Mouse (Mus musculus) limb, embryonic 14.5 days (tissue): ENCODE results near the gene Babam2. TPM values are rescaled to one million over a fixed set of nuclear protein-coding genes. Genes with fewer than 3 reads are reported as not detected.

Source experiments
- ATAC-seq: fragments of 200-750 bp; cut with Nextera tagmentation; 2 replicates; pipeline ENCODE4 v1.8.0; 2017; ENCODE audit warnings: low read depth, moderate number of reproducible peaks, moderate TSS enrichment; ENCODE audit not compliant: low FRiP score
- DNase-seq: peaks from one replicate; pipeline ENCODE4 v3.0.0-alpha.2; 2015; ENCODE audit warnings: low spot score
- H3K27ac ChIP-seq: fragments of 300-500 bp; sonication (generic); replicated peaks from 2 replicates; pipeline ENCODE4 v1.5.1; 2014; ENCODE audit warnings: low read depth, mild to moderate bottlenecking, low read length, moderate library complexity, mixed read lengths
- H3K27me3 ChIP-seq: fragments of 300-500 bp; sonication (generic); 2 replicates; pipeline ENCODE4 v1.6.1; 2014; ENCODE audit warnings: low read length, mixed read lengths; ENCODE audit not compliant: control insufficient read depth, insufficient read depth
- H3K36me3 ChIP-seq: fragments of 300-500 bp; sonication (generic); 2 replicates; pipeline ENCODE4 v1.6.1; 2014; ENCODE audit warnings: mild to moderate bottlenecking, low read length, moderate library complexity, mixed read lengths; ENCODE audit not compliant: control insufficient read depth, insufficient read depth
- H3K4me1 ChIP-seq: fragments of 300-500 bp; sonication (generic); 2 replicates; pipeline ENCODE4 v1.6.1; 2014; ENCODE audit warnings: antibody characterized with exemption, low read length, mixed read lengths; ENCODE audit not compliant: control insufficient read depth, insufficient read depth
- H3K4me2 ChIP-seq: fragments of 300-500 bp; sonication (generic); replicated peaks from 2 replicates; pipeline ENCODE4 v1.6.1; 2014; ENCODE audit warnings: low read depth, mild to moderate bottlenecking, low read length, moderate library complexity; ENCODE audit not compliant: severe bottlenecking
- H3K4me3 ChIP-seq: fragments of 300-500 bp; sonication (generic); replicated peaks from 2 replicates; pipeline ENCODE4 v1.5.1; 2014; ENCODE audit warnings: low read length
- H3K9ac ChIP-seq: fragments of 300-500 bp; sonication (generic); 2 replicates; pipeline ENCODE4 v1.6.1; 2014; ENCODE audit warnings: mild to moderate bottlenecking, low read depth, low read length, moderate library complexity; ENCODE audit not compliant: severe bottlenecking
- H3K9me3 ChIP-seq: fragments of 300-500 bp; sonication (generic); 2 replicates; pipeline ENCODE4 v1.6.1; 2016; ENCODE audit warnings: low read length; ENCODE audit not compliant: control insufficient read depth
- POLR2A ChIP-seq: fragments of 200-500 bp; IDR thresholded peaks from 2 replicates; pipeline ENCODE4 v1.8.0; 2012; ENCODE audit warnings: inconsistent platforms, mild to moderate bottlenecking, moderate library complexity, borderline replicate concordance; ENCODE audit not compliant: insufficient read depth, insufficient read length; ENCODE audit errors: extremely low read depth
- WGBS: fragments of 180-500 bp; shearing (Covaris S2); extraction: QIAGEN DNeasy Blood & Tissue Kit; methylation state at CpG from one replicate; pipeline ENCODE4 v1.1.7; 2014; 5-methylcytosine and 5-hydroxymethylcytosine counted together
- polyA plus RNA-seq, 2 experiments: library from polyadenylated mRNA; depleted of rRNA in 1 of 2; stranded (reverse) in 1 of 2; unstranded in 1 of 2; fragments of >200 nt; fragmentation: Nextera tagmentation in 1 of 2; extraction: Ambion mirVana in 1 of 2; gene quantifications; 2 replicates each; pipeline versions ENCODE4 v1.2.1 to v1.2.3; 2012 to 2014

Babam2 gene
- polyA plus RNA-seq, 2 experiments = 23.4 to 35.8 TPM

DNA sequence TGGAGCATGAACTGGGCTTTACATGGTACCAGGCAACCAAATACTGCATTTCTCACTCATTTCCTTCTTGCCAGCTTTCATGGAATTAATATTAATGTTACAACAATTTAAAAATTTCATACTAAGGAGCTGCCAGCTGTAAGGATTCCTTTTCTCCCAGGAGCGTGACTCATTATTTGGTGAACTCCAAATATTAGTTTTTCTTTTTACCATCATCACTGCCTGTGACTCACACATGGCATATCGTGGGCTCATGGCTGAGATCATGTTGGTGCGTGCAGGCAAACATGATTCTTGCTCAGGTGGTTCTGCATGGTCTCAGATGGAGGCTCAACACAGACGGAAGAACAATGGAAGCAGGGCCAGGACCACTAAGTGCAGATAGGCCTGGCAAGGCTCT is 53.5 kb downstream of the Babam2 start:
- H3K27ac ChIP-seq = no peak overlapping the region
- H3K9ac ChIP-seq = no peak overlapping the region
- ATAC-seq (no peak), DNase-seq (no peak)
- no peak overlapping the region for H3K4me2 ChIP-seq
- TF ChIP-seq POLR2A = no peak
- no peak overlapping the region for H3K4me3 ChIP-seq
- H3K4me1 ChIP-seq = 0 out of 2 replicates have a peak, but pooled peaks cover 2% of the 10 kb centered on the region
- no peaks in the 10 kb centered on the region for H3K27me3 ChIP-seq
- H3K9me3 ChIP-seq = no peaks in the 10 kb centered on the region
- no peaks in the 10 kb centered on the region for H3K36me3 ChIP-seq
- 77% methylated on average over 4 of the region's 4 CpGs for WGBS

DNA sequence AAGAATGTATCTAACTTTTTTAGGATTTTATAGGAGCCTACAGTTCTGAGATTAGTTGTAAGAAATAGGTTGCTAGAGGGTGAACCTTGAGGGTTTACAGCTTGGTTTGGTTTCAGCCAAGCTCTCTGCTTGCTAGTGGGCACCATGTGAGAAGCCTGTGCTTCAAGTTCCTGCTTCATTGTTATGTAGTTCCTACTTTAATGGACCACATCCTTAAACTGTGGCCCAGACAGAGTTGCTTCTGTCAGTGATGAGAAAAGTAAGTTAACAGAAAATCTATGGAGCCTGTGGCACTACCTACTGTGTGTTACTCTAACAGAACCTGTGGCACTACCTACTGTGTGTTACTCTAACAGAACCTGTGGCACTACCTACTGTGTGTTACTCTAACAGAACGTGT is 57.1 kb downstream of the Babam2 start:
- DNase-seq = no peak
- Histone ChIP-seq H3K27me3 (no peaks in the 10 kb centered on the region), H3K27ac (no peak overlapping the region), H3K4me2 (no peak overlapping the region), H3K9me3 (no peaks in the 10 kb centered on the region), H3K4me3 (no peak overlapping the region), H3K36me3 (no peaks in the 10 kb centered on the region), H3K9ac (no peak overlapping the region), H3K4me1 (0 out of 2 replicates have a peak, but pooled peaks cover 2% of the 10 kb centered on the region)
- WGBS = 88% methylated on average over 1 of the region's 1 CpGs
- no peak for ATAC-seq
- TF ChIP-seq POLR2A = no peak

DNA sequence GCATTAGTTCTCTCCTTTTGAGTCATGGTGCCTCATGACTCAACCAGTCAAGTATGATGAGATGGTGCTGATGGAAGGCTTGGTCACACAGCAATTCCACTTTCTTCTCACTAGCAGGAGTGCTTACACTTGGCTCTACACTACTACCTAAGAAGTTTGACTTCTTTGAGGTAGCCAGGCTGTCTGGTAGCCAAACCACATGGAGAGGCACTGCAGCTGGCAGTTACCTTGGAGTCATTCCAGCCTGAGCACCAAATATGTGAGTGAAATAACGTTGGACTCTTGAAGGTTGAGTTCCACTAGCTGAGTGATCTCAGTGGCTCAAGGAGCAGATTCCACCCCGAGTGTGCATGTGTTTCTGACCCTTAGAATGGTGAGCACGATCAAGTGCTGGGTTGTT is 57.8 kb downstream of the Babam2 start:
- Histone ChIP-seq H3K27ac (no peak overlapping the region), H3K4me1 (0 out of 2 replicates have a peak, but pooled peaks cover 2% of the 10 kb centered on the region), H3K36me3 (no peaks in the 10 kb centered on the region), H3K4me3 (no peak overlapping the region), H3K27me3 (no peaks in the 10 kb centered on the region), H3K9me3 (no peaks in the 10 kb centered on the region), H3K9ac (no peak overlapping the region), H3K4me2 (no peak overlapping the region)
- no peak for TF ChIP-seq POLR2A
- ATAC-seq (no peak), DNase-seq (no peak)
- 74% methylated on average over 3 of the region's 3 CpGs for WGBS

DNA sequence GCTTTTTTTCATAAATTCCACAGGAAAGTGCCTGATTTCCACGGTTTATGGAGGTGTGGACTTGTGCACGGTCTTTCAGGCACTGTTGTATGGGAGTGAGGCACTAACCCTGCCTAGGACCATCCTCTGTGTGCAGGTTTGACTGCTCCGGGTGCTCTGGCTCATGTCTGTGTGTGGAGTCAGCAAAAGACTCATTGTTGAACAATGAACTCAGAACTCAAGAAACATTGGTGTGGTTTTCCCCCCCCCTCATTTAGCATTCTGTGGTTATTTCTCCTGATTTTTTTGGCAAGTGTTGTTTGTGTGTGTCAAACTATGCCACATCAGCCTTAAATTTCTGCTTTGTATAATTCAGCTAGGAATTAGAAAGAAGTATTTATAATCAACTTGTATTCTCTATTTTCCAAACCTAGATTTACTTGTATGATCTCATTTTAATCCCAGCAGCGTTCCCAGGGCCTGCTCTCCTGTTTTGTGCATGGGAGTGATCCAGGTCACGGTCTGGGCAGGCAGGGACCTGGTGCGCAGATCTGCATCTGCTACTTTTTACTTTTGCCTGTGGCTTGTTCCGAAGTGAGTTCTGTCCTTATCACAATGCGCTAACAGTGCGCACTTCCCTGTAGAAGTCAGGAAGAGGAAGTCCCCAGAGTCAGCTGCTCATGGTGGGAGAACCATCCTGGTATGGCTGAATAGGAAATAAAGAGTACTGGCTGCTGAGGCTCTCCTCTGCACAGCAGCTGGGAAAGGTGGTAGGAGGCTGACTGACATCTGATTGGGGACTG is 61.0 kb downstream of the Babam2 start:
- DNase-seq = no peak
- no peak for TF ChIP-seq POLR2A
- WGBS = 86% methylated on average over 9 of the region's 9 CpGs
- Histone ChIP-seq H3K27ac (no peak overlapping the region), H3K9me3 (no peaks in the 10 kb centered on the region), H3K9ac (no peak overlapping the region), H3K4me3 (no peak overlapping the region), H3K27me3 (no peaks in the 10 kb centered on the region), H3K4me1 (no peaks in the 10 kb centered on the region), H3K36me3 (no peaks in the 10 kb centered on the region), H3K4me2 (no peak overlapping the region)
- ATAC-seq = no peak

DNA sequence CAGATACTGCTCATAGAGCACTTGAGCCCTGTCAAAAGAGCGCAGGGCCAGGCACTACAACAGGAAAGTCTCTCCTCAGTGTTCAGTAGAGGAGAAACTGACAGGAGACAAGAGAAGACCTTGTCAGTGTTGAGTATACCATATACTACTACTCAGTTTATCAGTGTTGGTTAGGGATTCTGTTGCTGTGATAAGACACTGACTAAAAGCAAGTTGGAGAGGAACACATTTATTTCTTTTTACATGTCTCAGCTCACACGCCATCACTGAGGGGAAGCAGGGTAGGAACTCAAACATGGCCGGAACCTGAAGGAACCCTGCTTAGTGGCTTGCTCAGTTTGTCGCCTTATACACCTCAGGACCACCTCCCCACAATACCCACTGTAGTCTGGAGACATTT is 64.4 kb downstream of the Babam2 start:
- H3K27ac ChIP-seq = no peak overlapping the region
- 93% methylated on average over 4 of the region's 4 CpGs for WGBS

More for the DNA sequence above, 64.4 kb downstream of the Babam2 start:
- TF ChIP-seq POLR2A = no peak
- Histone ChIP-seq H3K9me3 (no peaks in the 10 kb centered on the region), H3K4me2 (no peak overlapping the region), H3K36me3 (no peaks in the 10 kb centered on the region), H3K27me3 (no peaks in the 10 kb centered on the region), H3K4me1 (no peaks in the 10 kb centered on the region), H3K9ac (no peak overlapping the region), H3K4me3 (no peak overlapping the region)
- DNase-seq (no peak), ATAC-seq (no peak)
